Mouse (Mus musculus): ENCODE measurements around the gene Fasn.

DNA sequence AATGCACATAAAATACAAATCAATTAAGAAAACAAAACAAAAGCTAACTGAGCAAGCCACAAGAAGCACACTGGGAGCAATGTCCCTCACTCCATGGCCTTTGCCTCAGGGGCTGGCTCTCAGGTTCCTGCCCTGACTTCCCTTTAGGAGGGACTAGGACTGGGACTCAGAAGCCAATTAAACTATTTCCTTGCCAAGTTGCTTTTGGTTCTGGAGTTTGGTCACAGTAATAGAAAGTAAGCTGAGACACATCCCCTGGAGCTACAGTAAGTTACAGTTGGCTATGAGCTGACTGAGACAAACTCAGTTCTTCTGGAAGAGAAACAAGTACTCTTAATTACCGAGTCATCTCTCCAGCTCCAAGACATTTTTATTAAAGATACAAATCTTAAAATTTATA is 41.5 kb upstream of the Fasn start:
- no peak for TF ChIP-seq CTCF (IDR thresholded peaks at IDR 0.05; ENCODE audit: borderline replicate concordance, insufficient read depth, low read length)
- TF ChIP-seq POLR2A (IDR thresholded peaks at IDR 0.05; ENCODE audit: low read depth, low read length) = no peak

Measured in embryonic fibroblast, embryonic 13.5 days (primary cell).